Mouse (Mus musculus) hindbrain, postnatal 0 days (tissue): ENCODE results near the gene Atraid. TPM values are rescaled to one million over a fixed set of nuclear protein-coding genes. Genes with fewer than 3 reads are reported as not detected.
A peak's percentile ranks its signal among the peaks of the same experiment; 100 is the strongest.
"Not testable (repeated sequence)": the region's sequence is repeated elsewhere in the genome, so short reads cannot be mapped to it uniquely, and the experiment has no call there.

ENCODE experiments used
- ATAC-seq: fragments of 200-750 bp; cut with Nextera tagmentation; 2 replicates; pipeline ENCODE4 v1.8.0; 2017; ENCODE audit warnings: mild to moderate bottlenecking, moderate TSS enrichment, moderate library complexity
- DNase-seq: peaks from one replicate; pipeline ENCODE4 v3.0.0-alpha.2; 2015; ENCODE audit warnings: low spot score
- H3K27ac ChIP-seq: fragments of 300-500 bp; sonication (generic); 2 replicates; pipeline ENCODE4 v1.5.1; 2014; ENCODE audit warnings: mild to moderate bottlenecking
- H3K27me3 ChIP-seq: fragments of 300-500 bp; sonication (generic); 2 replicates; pipeline ENCODE4 v1.6.1; 2014; ENCODE audit warnings: low read length, mixed read lengths; ENCODE audit not compliant: insufficient read depth
- H3K36me3 ChIP-seq: fragments of 300-500 bp; sonication (generic); 2 replicates; pipeline ENCODE4 v1.6.1; 2014; ENCODE audit warnings: low read length, mixed read lengths; ENCODE audit not compliant: insufficient read depth
- H3K4me1 ChIP-seq: fragments of 300-500 bp; sonication (generic); 2 replicates; pipeline ENCODE4 v1.6.1; 2014; ENCODE audit warnings: antibody characterized with exemption, low read length, mixed read lengths; ENCODE audit not compliant: insufficient read depth
- H3K4me2 ChIP-seq: fragments of 300-500 bp; sonication (generic); 2 replicates; pipeline ENCODE4 v1.6.1; 2014; ENCODE audit warnings: low read depth, mild to moderate bottlenecking, low read length, moderate library complexity, mixed read lengths
- H3K4me3 ChIP-seq: fragments of 300-500 bp; sonication (generic); 2 replicates; pipeline ENCODE4 v1.5.1; 2014; ENCODE audit warnings: low read length
- H3K9ac ChIP-seq: fragments of 300-500 bp; sonication (generic); replicated peaks from 2 replicates; pipeline ENCODE4 v1.6.1; 2014; ENCODE audit warnings: mild to moderate bottlenecking, low read length, moderate library complexity, mixed read lengths
- H3K9me3 ChIP-seq: fragments of 300-500 bp; sonication (generic); 2 replicates; pipeline ENCODE4 v1.6.1; 2016; ENCODE audit warnings: low read length, mixed read lengths
- CTCF ChIP-seq: IDR thresholded peaks from 2 replicates; pipeline ENCODE4 v1.5.1; 2016; ENCODE audit warnings: antibody characterized with exemption, control low read depth, low read depth
- WGBS: fragments of 180-500 bp; shearing (Covaris S2); extraction: QIAGEN DNeasy Blood & Tissue Kit; methylation state at CpG from one replicate; pipeline ENCODE4 v1.1.7; 2014; 5-methylcytosine and 5-hydroxymethylcytosine counted together
- polyA plus RNA-seq: library from polyadenylated mRNA; unstranded; fragments of >200 nt; fragmentation: Nextera tagmentation; extraction: Ambion mirVana; gene quantifications from 2 replicates; pipeline ENCODE4 v1.2.1, GENCODE M21; 2015
- total RNA-seq: library from RNA; depleted of rRNA; stranded (reverse); fragments of >200 nt; gene quantifications from 2 replicates; pipeline ENCODE4 v1.2.3, GENCODE M21; 2014

Atraid gene
- total and polyA plus RNA-seq, 2 experiments from 2014 or later, result 155 to 240 TPM

- ATAC-seq, result no peak
- no peak for TF ChIP-seq CTCF
- Histone ChIP-seq H3K9me3 (no peaks in the 10 kb centered on the region), H3K9ac (no peak overlapping the region), H3K27ac (no peak overlapping the region), H3K4me3 (no peak overlapping the region), H3K36me3 (peaks cover 3% of the 10 kb centered on the region), H3K4me1 (no peaks in the 10 kb centered on the region), H3K4me2 (no peak overlapping the region), H3K27me3 (no peaks in the 10 kb centered on the region)
- WGBS, result 95% methylated on average over 6 of the region's 6 CpGs
- no peak for DNase-seq
Measured at GRCm38 (mm10) chr5:31034669-31035068, 13.4 kb upstream of the Atraid start.

- not testable (repeated sequence) for DNase-seq, H3K36me3 ChIP-seq, H3K4me2 ChIP-seq, ATAC-seq, H3K9ac ChIP-seq, H3K4me3 ChIP-seq, H3K9me3 ChIP-seq, H3K27ac ChIP-seq, H3K27me3 ChIP-seq, H3K4me1 ChIP-seq
- 89% methylated on average over 11 of the region's 11 CpGs for WGBS
Measured at GRCm38 (mm10) chr5:31036556-31036955, 11.6 kb upstream of the Atraid start.

GRCm38 (mm10) chr5:31038171-31038845 is 9.8 kb upstream of the Atraid start:
- DNase-seq (no peak), ATAC-seq (no peak)
- no peak for TF ChIP-seq CTCF
- H3K36me3 ChIP-seq, result peaks cover 18% of the 10 kb centered on the region
- no peak overlapping the region for H3K4me3 ChIP-seq
- H3K9me3 ChIP-seq, result no peaks in the 10 kb centered on the region
- no peak overlapping the region for H3K9ac ChIP-seq
- H3K27me3 ChIP-seq, result no peaks in the 10 kb centered on the region
- no peak overlapping the region for H3K4me2 ChIP-seq
- 90% methylated on average over 7 of the region's 7 CpGs for WGBS
- H3K27ac ChIP-seq, result no peak overlapping the region
- H3K4me1 ChIP-seq, result no peaks in the 10 kb centered on the region

- Histone ChIP-seq H3K4me2 (no peak overlapping the region), H3K4me3 (no peak overlapping the region), H3K36me3 (peaks cover 16% of the 10 kb centered on the region; the same call in 1 of the 2 replicates), H3K9ac (no peak overlapping the region), H3K4me1 (no peaks in the 10 kb centered on the region), H3K27me3 (no peaks in the 10 kb centered on the region), H3K9me3 (no peaks in the 10 kb centered on the region), H3K27ac (no peak overlapping the region)
- DNase-seq (no peak), ATAC-seq (no peak)
- TF ChIP-seq CTCF, result no peak
- WGBS, result 92% methylated on average over 6 of the region's 6 CpGs
Measured at GRCm38 (mm10) chr5:31046416-31046815, 1.7 kb upstream of the Atraid start.

GRCm38 (mm10) chr5:31047074-31047473 is 1.0 kb upstream of the Atraid start:
- no peaks in the 10 kb centered on the region for H3K4me1 ChIP-seq
- ATAC-seq (no peak), DNase-seq (no peak)
- peak overlapping the region; percentile 95; the same call in 1 of the 2 replicates for H3K27ac ChIP-seq
- H3K4me3 ChIP-seq, result peak overlapping the region; percentile 75
- H3K9me3 ChIP-seq, result no peaks in the 10 kb centered on the region
- peaks cover 16% of the 10 kb centered on the region; the same call in 1 of the 2 replicates for H3K36me3 ChIP-seq
- TF ChIP-seq CTCF, result no peak
- peak overlapping the region; percentile 87 for H3K4me2 ChIP-seq
- H3K9ac ChIP-seq, result peak overlapping the region; percentile 83; the same call in 1 of the 2 replicates
- H3K27me3 ChIP-seq, result no peaks in the 10 kb centered on the region
- WGBS, result 83% methylated on average over 5 of the region's 5 CpGs

- Histone ChIP-seq H3K27me3 (no peaks in the 10 kb centered on the region), H3K27ac (peak within 1 kb of the TSS; percentile 95), H3K4me3 (peak within 1 kb of the TSS; percentile 75), H3K4me2 (peak within 1 kb of the TSS; percentile 87), H3K9me3 (no peaks in the 10 kb centered on the region), H3K4me1 (peaks cover 2% of the 10 kb centered on the region; the same call in 1 of the 2 replicates), H3K36me3 (peaks cover under 1% of the 10 kb centered on the region; the same call in 1 of the 2 replicates), H3K9ac (peak within 1 kb of the TSS; percentile 83)
- 1% methylated on average over 23 of the region's 23 CpGs for WGBS
- DNase-seq (peak; percentile 76), ATAC-seq (peak; percentile 45)
- peak; percentile 70 for TF ChIP-seq CTCF
Measured at GRCm38 (mm10) chr5:31048763-31049641, 890 bp downstream of the Atraid start, which contains the start of gene Slc5a6. Gene Slc5a6 (minus strand): TSS chr5:31048924.
